Mouse (Mus musculus) CH12.LX (cell line): ENCODE data around the gene Stxbp1. TPM values are rescaled to one million over a fixed set of nuclear protein-coding genes. Genes with fewer than 3 reads are reported as not detected.

Source experiments
- DNase-seq: peaks from one replicate; pipeline ENCODE4 v3.0.0-alpha.2; 2013; ENCODE audit errors: extremely low read depth
- H3K27ac ChIP-seq: 2 replicates; pipeline ENCODE4 v1.5.1; 2012; ENCODE audit warnings: low read depth, mild to moderate bottlenecking, control low read depth, moderate library complexity; ENCODE audit not compliant: insufficient read depth
- H3K27me3 ChIP-seq: replicated peaks from 2 replicates; pipeline ENCODE3; 2012; ENCODE audit warnings: inconsistent platforms
- H3K36me3 ChIP-seq, 2 experiments: replicated peaks in 1 of 2; 2 replicates each; pipeline versions ENCODE3 to v1.6.1; 2012; ENCODE audit warnings: inconsistent platforms in 1 of 2, low read length in 1 of 2, mild to moderate bottlenecking in 1 of 2, mixed read lengths in 1 of 2, moderate library complexity in 1 of 2; ENCODE audit not compliant: control insufficient read depth in 1 of 2, insufficient read depth in 1 of 2
- H3K4me1 ChIP-seq, 2 experiments: 2 replicates each; pipeline ENCODE4 v1.6.1; 2012; ENCODE audit warnings: inconsistent platforms in 1 of 2, moderate library complexity in 1 of 2; ENCODE audit not compliant: insufficient read depth in 2 of 2, control insufficient read depth in 1 of 2
- H3K4me2 ChIP-seq: 2 replicates; pipeline ENCODE4 v1.6.1; 2012; ENCODE audit warnings: low read depth, mild to moderate bottlenecking, control low read depth; ENCODE audit not compliant: poor library complexity, insufficient read depth, severe bottlenecking
- H3K4me3 ChIP-seq, 3 experiments: fragments of 150-350 bp in 1 of 3; sonication (generic) in 1 of 3; replicated peaks in 1 of 3; 2 replicates each; pipeline versions ENCODE3 to v1.5.1; 2011 to 2012; ENCODE audit warnings: low read depth in 2 of 3, low read length in 2 of 3, mild to moderate bottlenecking in 2 of 3, moderate library complexity in 2 of 3, control low read depth in 1 of 3, improper control_type of control experiment in 1 of 3, inconsistent platforms in 1 of 3, mixed read lengths in 1 of 3; ENCODE audit not compliant: poor library complexity in 1 of 3
- H3K79me2 ChIP-seq: replicated peaks from 2 replicates; pipeline ENCODE4 v1.6.1; 2012; ENCODE audit warnings: mild to moderate bottlenecking, moderate library complexity; ENCODE audit not compliant: control insufficient read depth, poor library complexity, insufficient read depth, severe bottlenecking; ENCODE audit errors: extremely low read depth
- H3K9ac ChIP-seq: 2 replicates; pipeline ENCODE4 v1.6.1; 2012; ENCODE audit warnings: low read depth, mild to moderate bottlenecking, control low read depth, moderate library complexity; ENCODE audit not compliant: insufficient read depth
- H3K9me3 ChIP-seq: replicated peaks from 2 replicates; pipeline ENCODE3; 2012; ENCODE audit warnings: low read length, inconsistent platforms, mixed read lengths
- E2F4 ChIP-seq: IDR thresholded peaks from 2 replicates; pipeline ENCODE4 v1.6.1; 2011; ENCODE audit warnings: low read depth, low read length, improper control_type of control experiment; ENCODE audit not compliant: insufficient replicate concordance
- ELF1 ChIP-seq: IDR thresholded peaks from 2 replicates; pipeline ENCODE4 v1.6.1; 2014; ENCODE audit warnings: low read depth, mild to moderate bottlenecking, inconsistent platforms, low read length, improper control_type of control experiment
- EP300 ChIP-seq: IDR thresholded peaks from 2 replicates; pipeline ENCODE4 v1.6.1; 2011; ENCODE audit warnings: low read length, improper control_type of control experiment
- GABPA ChIP-seq: IDR thresholded peaks from 2 replicates; pipeline ENCODE4 v1.6.1; 2012; ENCODE audit warnings: low read depth, low read length, improper control_type of control experiment, inconsistent platforms; ENCODE audit not compliant: insufficient replicate concordance
- JUN ChIP-seq: IDR thresholded peaks from 2 replicates; pipeline ENCODE4 v1.6.1; 2011; ENCODE audit warnings: low read depth, mild to moderate bottlenecking, low read length, improper control_type of control experiment, moderate library complexity; ENCODE audit not compliant: insufficient read depth
- JUND ChIP-seq: conservative IDR thresholded peaks from 2 replicates; pipeline ENCODE4 v1.6.1; 2011; ENCODE audit warnings: low read depth, low read length, improper control_type of control experiment
- KAT2A ChIP-seq: IDR thresholded peaks from 2 replicates; pipeline ENCODE4 v1.6.1; 2012; ENCODE audit warnings: low read length, improper control_type of control experiment, inconsistent platforms; ENCODE audit not compliant: insufficient replicate concordance
- MEF2A ChIP-seq: IDR thresholded peaks from 2 replicates; pipeline ENCODE4 v1.6.1; 2014; ENCODE audit warnings: low read depth, mild to moderate bottlenecking, inconsistent platforms, low read length, improper control_type of control experiment, borderline replicate concordance
- NELFE ChIP-seq: IDR thresholded peaks from 2 replicates; pipeline ENCODE4 v1.6.1; 2011; ENCODE audit warnings: low read depth, low read length, improper control_type of control experiment
- PAX5 ChIP-seq: IDR thresholded peaks from 2 replicates; pipeline ENCODE4 v1.6.1; 2012; ENCODE audit warnings: low read length, inconsistent platforms, mixed read lengths
- POLR2A ChIP-seq: IDR thresholded peaks from 2 replicates; pipeline ENCODE4 v1.6.1; 2011; ENCODE audit warnings: low read depth, mild to moderate bottlenecking, improper control_type of control experiment, low read length
- POLR2AphosphoS2 ChIP-seq: IDR thresholded peaks from 2 replicates; pipeline ENCODE4 v1.6.1; 2011; ENCODE audit warnings: low read depth, low read length, improper control_type of control experiment
- RCOR1 ChIP-seq: conservative IDR thresholded peaks from 2 replicates; pipeline ENCODE4 v1.6.1; 2012; ENCODE audit warnings: low read depth, mild to moderate bottlenecking, inconsistent platforms, low read length, improper control_type of control experiment
- SMC3 ChIP-seq: IDR thresholded peaks from 2 replicates; pipeline ENCODE4 v1.6.1; 2011; ENCODE audit warnings: low read depth, low read length, improper control_type of control experiment
- UBTF ChIP-seq: IDR thresholded peaks from 2 replicates; pipeline ENCODE4 v1.6.1; 2012; ENCODE audit warnings: low read depth, mild to moderate bottlenecking, inconsistent platforms, low read length, improper control_type of control experiment, moderate library complexity
- USF1 ChIP-seq: IDR thresholded peaks from 2 replicates; pipeline ENCODE4 v1.6.1; 2014; ENCODE audit warnings: low read depth, mild to moderate bottlenecking, inconsistent platforms, low read length, improper control_type of control experiment
- ZC3H11A ChIP-seq: IDR thresholded peaks from 2 replicates; pipeline ENCODE4 v1.6.1; 2012; ENCODE audit warnings: low read depth, mild to moderate bottlenecking, inconsistent platforms, low read length, improper control_type of control experiment
- ZNF384 ChIP-seq: IDR thresholded peaks from 2 replicates; pipeline ENCODE4 v1.6.1; 2012; ENCODE audit warnings: low read depth, low read length, improper control_type of control experiment, inconsistent platforms
- dilution Hi-C: fragments of 300-500 bp; cut with MboI; formaldehyde crosslinking; loops from 2 replicates; pipeline ENCODE4 v1.14.3; 2020; ENCODE audit warnings: low sequenced_read_pairs; ENCODE audit not compliant: extremely low pct_unique_long_range_greater_than_20kb, extremely low pct_ligation_motif_present
- in situ Hi-C: fragments of 300-500 bp; cut with MboI; formaldehyde crosslinking; loops from 3 replicates; pipeline ENCODE4 v1.14.3; 2019; ENCODE audit warnings: low sequenced_read_pairs, low pct_ligation_motif_present, low pct_unique_long_range_greater_than_20kb, mixed read lengths
- polyA plus RNA-seq: library from polyadenylated mRNA; unstranded; fragments of >175 nt; gene quantifications from 2 replicates; pipeline ENCODE4 v1.2.1, GENCODE M21; 2012; ENCODE audit warnings: low read depth; ENCODE audit not compliant: insufficient read length
- total RNA-seq, 2 experiments: library from RNA; depleted of rRNA; stranded (reverse); fragments of 300-350 nt in 1 of 2; fragments of >200 nt in 1 of 2; gene quantifications; 2 replicates each; pipeline ENCODE4 v1.2.3; 2012 to 2014

Gene Stxbp1
- total and polyA plus RNA-seq, 3 experiments = 1.5 to 8.3 (median 2.5) TPM

- Histone ChIP-seq H3K9me3 (no peaks in the 10 kb centered on the region), H3K4me1 (peaks cover 6 to 11% of the 10 kb centered on the region in 2 experiments; a peak in 3 of 4 replicates)
Measured at GRCm38 (mm10) chr2:32768661-32769285, 78.3 kb downstream of the Stxbp1 start.

GRCm38 (mm10) chr2:32767241-32767640 is 79.8 kb downstream of the Stxbp1 start:
- H3K4me2 ChIP-seq = no peak overlapping the region
- H3K9ac ChIP-seq = no peak overlapping the region
- H3K4me3 ChIP-seq = no peak overlapping the region
- H3K27me3 ChIP-seq = no peaks in the 10 kb centered on the region
- H3K4me1 ChIP-seq = peaks cover 0 to 4% of the 10 kb centered on the region in 2 experiments; a peak in 2 of 4 replicates
- no peaks in the 10 kb centered on the region for H3K9me3 ChIP-seq
- no peak overlapping the region for H3K27ac ChIP-seq
- peaks cover 0 to 18% of the 10 kb centered on the region in 2 experiments for H3K36me3 ChIP-seq
- no peak for DNase-seq
- dilution Hi-C loops = no loop called here
- H3K79me2 ChIP-seq = no peaks in the 10 kb centered on the region
- TF ChIP-seq POLR2AphosphoS2 = no peak
- no peak for TF ChIP-seq USF1
- no peak for TF ChIP-seq ZNF384
- no peak for TF ChIP-seq GABPA
- TF ChIP-seq JUN = no peak
- TF ChIP-seq PAX5 = no peak
- no peak for TF ChIP-seq JUND
- no peak for TF ChIP-seq NELFE
- TF ChIP-seq EP300 = no peak
- TF ChIP-seq POLR2A = no peak
- no peak for TF ChIP-seq UBTF
- no peak for TF ChIP-seq ZC3H11A
- no peak for TF ChIP-seq E2F4
- TF ChIP-seq ELF1 = no peak
- TF ChIP-seq, all 38 proteins: peak for 0
- in situ Hi-C loops = no loop called here

More at GRCm38 (mm10) chr2:32768661-32769285, 78.3 kb downstream of the Stxbp1 start:
- Histone ChIP-seq H3K36me3 (peaks cover 0 to 6% of the 10 kb centered on the region in 2 experiments), H3K4me3 (no peak overlapping the region), H3K9ac (no peak overlapping the region), H3K27ac (no peak overlapping the region), H3K4me2 (no peak overlapping the region), H3K27me3 (peaks cover 3% of the 10 kb centered on the region), H3K79me2 (no peaks in the 10 kb centered on the region)
- in situ Hi-C loops = no loop called here
- no peak for TF ChIP-seq SMC3
- no peak for TF ChIP-seq RCOR1
- no peak for TF ChIP-seq ELF1
- no peak for TF ChIP-seq MEF2A
- TF ChIP-seq KAT2A = no peak
- no peak for TF ChIP-seq POLR2A
- TF ChIP-seq E2F4 = no peak
- no peak for TF ChIP-seq UBTF
- no peak for TF ChIP-seq ZNF384
- DNase-seq = no peak
- dilution Hi-C loops = no loop called here
